Mouse (Mus musculus): ENCODE data around the gene Gm16440.
"Not testable (repeated sequence)": the region's sequence is repeated elsewhere in the genome, so short reads cannot be mapped to it uniquely, and the experiment has no call there.

Gm16440 gene

GRCm38 (mm10) chr14:6390219-6390618 lies at the start of gene Gm16440:
Gm16440 (minus strand) TSS chr14:6390319.
- not testable (repeated sequence) for DNase-seq (ENCODE audit: low spot score)

- not testable (repeated sequence) for DNase-seq (ENCODE audit: low spot score)
Observed at GRCm38 (mm10) chr14:6426766-6427165, 36.6 kb upstream of the Gm16440 start.

GRCm38 (mm10) chr14:6426353-6426752 lies 36.2 kb upstream of the Gm16440 start:
- not testable (repeated sequence) for DNase-seq (ENCODE audit: low spot score)

- DNase-seq (ENCODE audit: low spot score), result not testable (repeated sequence)
Observed at GRCm38 (mm10) chr14:6412382-6412781, 22.3 kb upstream of the Gm16440 start, which contains the start of gene Gm3591. Gm3591 (minus strand) TSS chr14:6412482.

- not testable (repeated sequence) for DNase-seq (ENCODE audit: low spot score)
Observed at GRCm38 (mm10) chr14:6343578-6343977, 46.5 kb downstream of the Gm16440 start, which contains the start of gene Gm3618. Gm3618 (minus strand) TSS chr14:6343678.
